Mouse (Mus musculus) cerebellum, adult (tissue): ENCODE measurements at regions not wholly inside any gene's neighbourhood (a gene's known extent, or its start where the extent isn't known, plus 50 kb on each side); places are given as distances from the start of the nearest gene placed in this dataset.

Experiments
- ATAC-seq: cut with Nextera tagmentation; 2 replicates; pipeline ENCODE4 v1.9.2; 2017; ENCODE audit warnings: mild to moderate bottlenecking, moderate library complexity, mixed read lengths; ENCODE audit not compliant: insufficient number of reproducible peaks, low FRiP score, low TSS enrichment

DNA sequence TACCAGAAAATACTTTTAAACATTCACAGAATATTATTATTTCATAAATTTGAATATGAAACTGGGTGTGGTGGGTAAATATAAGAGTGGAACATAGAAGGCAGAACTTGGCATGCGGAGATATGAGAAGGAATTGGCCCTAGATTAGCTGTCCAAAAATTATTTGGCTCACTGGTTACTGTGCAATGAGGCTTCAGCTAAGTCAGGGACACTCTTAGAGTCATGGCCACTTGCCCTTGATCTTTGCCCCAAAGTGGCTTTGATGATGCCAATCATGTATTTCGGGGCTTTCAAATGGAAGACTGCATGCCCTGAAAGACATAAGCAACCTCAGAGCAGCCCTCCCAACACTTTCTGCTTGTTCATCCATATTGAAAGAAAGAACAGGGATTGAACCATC is 76.9 kb downstream of the Pxdc1 start:
- no peak for ATAC-seq

DNA sequence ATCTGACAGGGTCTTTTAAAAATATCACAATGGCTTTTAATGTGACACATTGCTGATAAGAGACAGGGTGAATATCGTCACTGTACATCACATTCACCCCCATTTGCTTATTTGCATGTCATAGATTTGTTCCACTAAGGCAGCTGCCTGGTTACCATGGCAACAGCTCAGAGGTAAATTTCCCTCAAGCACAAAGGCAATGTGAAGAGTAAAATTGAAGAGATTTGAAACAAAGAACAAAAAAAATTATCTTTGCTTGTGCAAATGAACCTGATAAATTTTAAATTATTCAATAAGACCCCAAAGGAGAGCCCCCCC is 77.3 kb downstream of the Pxdc1 start:
- no peak for ATAC-seq

DNA sequence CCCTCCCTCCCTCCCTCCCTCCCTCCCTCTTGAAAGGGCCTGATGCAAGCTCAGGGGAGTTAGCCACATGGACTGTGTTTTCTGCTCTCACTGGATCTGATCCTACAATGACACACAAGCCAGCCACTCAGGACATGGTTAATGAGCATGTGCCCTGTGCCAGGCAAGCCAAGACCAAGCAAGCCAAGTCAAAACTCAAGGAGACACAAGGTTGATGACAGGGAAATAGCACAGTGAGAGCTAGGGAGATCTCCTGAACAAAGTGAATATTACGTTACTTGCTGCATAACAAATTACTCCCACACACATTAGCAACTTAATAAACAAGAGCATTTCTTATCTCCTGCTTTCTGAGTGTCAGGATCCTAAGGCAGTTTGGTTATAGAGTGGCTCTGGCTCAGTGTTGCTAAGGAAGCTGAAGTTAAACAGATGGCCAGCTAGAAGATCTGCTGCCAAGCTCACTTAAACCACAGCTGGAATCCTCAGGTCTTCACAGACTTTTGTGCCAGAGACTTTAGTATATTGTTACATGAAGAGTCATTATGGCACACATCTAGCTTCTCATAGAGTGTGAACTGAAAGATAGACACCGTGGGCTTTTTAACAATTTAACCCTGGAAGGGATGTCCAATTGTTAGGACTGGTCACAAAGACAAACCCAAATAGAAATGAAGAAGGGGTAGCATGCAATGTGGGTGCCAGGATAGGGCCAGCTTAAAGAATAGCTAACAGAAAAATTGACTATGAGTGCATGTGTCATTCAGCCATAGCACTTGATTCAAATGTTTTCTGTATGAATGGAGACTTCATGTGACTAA is 77.9 kb downstream of the Pxdc1 start:
- no peak for ATAC-seq

GRCm38 (mm10) chr13:34569312-34569711 is 84.0 kb downstream of the Pxdc1 start:
- peak; percentile 60 for ATAC-seq

DNA sequence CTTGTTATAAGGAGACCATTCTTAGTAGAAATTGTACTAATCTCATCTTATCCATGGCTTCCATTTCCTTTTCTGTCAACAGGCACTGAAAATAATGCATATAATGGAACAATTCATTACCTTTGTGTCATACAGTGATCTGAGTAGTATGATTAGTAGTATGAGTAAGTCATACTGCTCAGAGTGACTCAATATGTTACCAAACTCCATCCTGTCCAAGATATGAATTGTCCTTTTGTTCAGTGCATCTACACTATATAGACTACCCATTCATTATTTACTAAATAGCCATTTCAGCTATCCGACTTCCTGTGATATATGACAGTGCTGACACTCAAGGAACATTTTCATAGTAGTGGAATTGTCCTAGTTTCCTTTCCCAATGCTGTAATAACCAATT is 86.6 kb downstream of the Pxdc1 start:
- no peak for ATAC-seq

- no peak for ATAC-seq
These were observed 103.0 kb downstream of the Pxdc1 start for GRCm38 (mm10) chr13:34550130-34550884.

- ATAC-seq: no peak
These were observed 112.6 kb downstream of the Pxdc1 start for GRCm38 (mm10) chr13:34540646-34541045.

DNA sequence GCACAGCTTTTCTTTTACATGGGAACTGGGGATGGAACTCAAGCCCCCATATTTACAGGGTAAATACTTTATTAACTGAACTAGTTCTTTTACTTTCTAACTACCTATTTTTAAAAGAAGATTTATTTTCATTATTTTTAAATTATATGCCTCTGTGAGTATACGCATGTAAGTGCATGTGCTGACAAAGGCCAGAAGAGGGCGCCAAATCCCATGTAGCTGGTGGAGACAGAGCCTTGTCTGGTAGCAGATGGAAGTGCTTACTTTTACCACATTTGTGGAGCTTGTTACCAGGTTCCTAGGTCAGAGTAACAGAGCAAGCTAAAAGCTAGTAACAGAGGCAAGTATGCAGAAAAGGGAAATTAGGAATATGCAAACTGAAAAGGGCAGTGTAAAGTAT is 119.4 kb downstream of the Pxdc1 start:
- ATAC-seq: no peak

- ATAC-seq: no peak
These were observed 142.0 kb downstream of the Pxdc1 start for GRCm38 (mm10) chr13:34511332-34511731.

- ATAC-seq: no peak
These were observed 146.1 kb downstream of the Pxdc1 start for GRCm38 (mm10) chr13:34507224-34507623.

GRCm38 (mm10) chr13:34505861-34506260 is 147.4 kb downstream of the Pxdc1 start:
- no peak for ATAC-seq

DNA sequence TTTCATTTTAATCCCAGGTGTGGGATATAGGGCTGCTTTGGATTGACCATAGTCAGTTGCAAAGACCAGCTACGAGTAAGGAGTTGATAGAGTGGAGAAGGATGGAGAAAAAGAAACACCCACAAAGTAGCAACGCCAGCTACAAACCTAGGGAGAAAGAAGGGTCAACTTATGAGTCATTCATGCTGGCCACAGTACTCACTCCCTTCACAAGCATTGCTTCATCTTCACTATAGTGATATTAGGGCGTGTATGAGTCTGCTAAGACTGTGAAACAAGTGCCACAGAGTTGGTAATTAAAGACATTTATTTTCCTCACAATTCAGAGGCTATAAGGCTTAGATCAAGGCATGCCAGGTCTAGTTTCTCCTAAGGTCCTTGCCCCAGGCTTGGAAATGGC is 148.4 kb downstream of the Pxdc1 start:
- no peak for ATAC-seq

- ATAC-seq: no peak
These were observed 153.9 kb upstream of the Slc22a23 start for GRCm38 (mm10) chr13:34498910-34499309.

GRCm38 (mm10) chr13:34497667-34498066 is 152.7 kb upstream of the Slc22a23 start:
- no peak for ATAC-seq

GRCm38 (mm10) chr13:34484831-34485230 is 139.8 kb upstream of the Slc22a23 start:
- no peak for ATAC-seq

GRCm38 (mm10) chr13:34481461-34481860 is 136.5 kb upstream of the Slc22a23 start:
- ATAC-seq: no peak

DNA sequence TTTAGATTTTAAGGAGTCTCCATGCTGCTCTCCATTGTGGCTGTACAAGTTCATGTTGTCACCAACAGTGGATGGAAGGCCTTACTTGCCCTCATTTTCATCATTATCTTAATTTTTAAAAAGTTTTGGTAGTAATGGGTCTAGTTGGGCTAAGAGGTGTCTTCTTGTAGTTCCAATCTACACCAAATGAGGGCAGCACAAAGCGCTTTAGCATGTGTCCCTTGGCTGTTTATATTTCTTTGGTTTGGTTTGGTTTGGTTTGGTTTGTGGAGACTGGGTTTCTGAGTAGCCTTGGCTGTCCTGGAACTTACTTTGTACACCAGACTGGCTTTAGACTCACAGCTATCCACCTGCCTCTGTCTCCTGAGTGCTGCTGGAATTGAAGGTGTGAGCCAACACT is 125.4 kb upstream of the Slc22a23 start:
- ATAC-seq: 0 out of 2 replicates have a peak, but pooled peaks have one; percentile 24

- ATAC-seq: peak; percentile 97
These were observed 124.6 kb upstream of the Slc22a23 start for GRCm38 (mm10) chr13:34469568-34469967.

DNA sequence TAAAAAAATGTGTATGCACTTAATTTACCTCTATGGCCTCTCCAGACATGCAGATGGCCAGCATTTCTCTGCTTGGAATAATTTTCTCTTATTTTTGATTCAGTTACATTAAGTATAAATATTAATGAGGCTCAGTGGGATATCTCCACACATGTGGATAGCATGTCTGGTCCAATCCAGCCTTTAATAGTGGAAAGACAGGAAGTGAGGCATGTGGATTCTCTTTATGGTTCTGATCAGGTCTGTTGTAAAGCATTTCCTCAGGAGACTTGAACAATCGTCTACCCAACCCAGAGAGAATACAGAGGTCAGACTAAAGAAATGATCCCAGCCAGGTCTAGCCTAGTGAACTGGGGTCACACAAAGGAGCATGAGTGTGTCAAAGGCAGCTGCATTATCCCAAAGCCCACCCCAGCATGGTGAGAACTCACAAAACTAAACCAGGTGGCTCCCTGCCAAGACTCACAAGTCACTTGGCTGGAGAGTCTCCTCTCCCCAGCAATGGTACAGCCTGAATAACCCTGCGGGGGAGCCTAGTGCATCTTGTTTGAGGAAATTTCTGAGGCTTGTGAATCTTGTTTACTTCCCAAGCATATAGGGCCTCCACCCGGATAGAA is 123.3 kb upstream of the Slc22a23 start:
- ATAC-seq: peak; percentile 22; the same call in 1 of the 2 replicates

DNA sequence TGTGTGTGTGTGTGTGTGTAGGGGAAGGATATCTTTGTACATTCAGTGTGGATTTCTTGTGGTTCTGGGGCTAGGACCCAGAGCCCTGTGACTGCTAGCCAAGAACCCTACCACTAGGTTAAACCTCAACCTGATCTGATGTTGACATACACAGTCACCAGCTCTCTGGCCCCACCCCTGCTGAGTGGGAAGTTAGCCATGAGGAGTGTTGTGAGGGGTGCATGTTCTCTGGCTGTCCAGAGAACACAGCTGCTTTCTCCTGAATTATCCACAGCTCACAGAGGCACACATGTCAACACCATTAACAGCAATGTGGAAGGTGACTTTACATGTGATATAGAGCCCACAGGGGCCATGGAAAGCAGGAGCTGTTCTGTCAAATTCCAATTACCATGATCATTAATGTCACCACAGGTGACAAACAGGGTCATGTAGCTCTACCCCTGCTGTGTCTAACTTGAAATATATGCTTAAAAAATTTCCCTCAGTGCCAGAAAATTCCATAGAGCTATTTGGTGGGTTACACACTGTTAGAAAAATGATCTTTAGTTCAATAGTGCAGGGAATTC is 121.0 kb upstream of the Slc22a23 start:
- no peak for ATAC-seq

GRCm38 (mm10) chr13:34465456-34465855 is 120.5 kb upstream of the Slc22a23 start:
- no peak for ATAC-seq
